Mouse (Mus musculus): Measurements from ENCODE around the gene Srcap.
"Not testable (repeated sequence)": the region's sequence is repeated elsewhere in the genome, so short reads cannot be mapped to it uniquely, and the experiment has no call there.

Gene Srcap

DNA sequence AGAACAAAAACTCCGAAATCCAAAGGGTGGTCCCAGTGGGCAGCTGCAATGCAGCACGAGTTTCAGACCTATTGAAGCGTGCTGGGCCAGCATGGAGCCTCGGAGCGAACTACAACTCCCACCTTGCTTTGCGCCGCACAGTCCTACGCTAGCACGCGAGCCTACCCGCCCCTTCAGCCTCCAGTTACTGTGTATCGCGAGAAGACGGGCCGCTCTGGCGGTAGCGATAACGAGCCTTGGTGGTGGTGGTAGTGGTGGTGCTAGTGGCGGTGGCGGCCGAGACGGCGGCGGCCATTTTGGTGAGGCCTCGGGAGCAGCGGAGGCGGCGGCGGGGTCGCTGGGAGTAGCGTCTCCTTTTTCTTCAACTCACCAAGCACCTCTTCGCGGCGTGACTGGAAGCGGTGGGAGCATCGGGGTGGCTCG lies at the start of gene Srcap:
Srcap (plus strand) TSS at position 176 of the 423 bp plus-strand sequence.
- peak; percentile 96 for DNase-seq

DNA sequence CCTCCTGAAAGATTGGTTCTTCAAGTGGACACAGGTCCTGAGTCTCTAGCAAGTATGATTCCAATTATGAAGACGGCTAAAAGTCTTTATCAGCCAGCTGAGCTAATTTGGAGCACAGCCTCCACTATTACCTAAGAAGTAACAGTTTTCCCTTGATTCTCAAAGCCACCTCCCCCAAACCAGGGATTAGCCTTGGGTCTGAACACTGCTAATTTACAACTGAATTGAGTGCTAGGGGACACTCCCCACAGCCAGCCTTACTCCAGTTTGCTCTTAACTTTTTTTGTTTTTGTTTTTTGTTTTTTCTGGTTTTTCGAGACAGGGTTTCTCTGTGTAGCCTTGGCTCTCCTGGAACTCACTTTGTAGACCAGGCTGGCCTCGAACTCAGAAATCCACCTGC lies 46.6 kb upstream of the Srcap start:
- DNase-seq, result no peak

DNA sequence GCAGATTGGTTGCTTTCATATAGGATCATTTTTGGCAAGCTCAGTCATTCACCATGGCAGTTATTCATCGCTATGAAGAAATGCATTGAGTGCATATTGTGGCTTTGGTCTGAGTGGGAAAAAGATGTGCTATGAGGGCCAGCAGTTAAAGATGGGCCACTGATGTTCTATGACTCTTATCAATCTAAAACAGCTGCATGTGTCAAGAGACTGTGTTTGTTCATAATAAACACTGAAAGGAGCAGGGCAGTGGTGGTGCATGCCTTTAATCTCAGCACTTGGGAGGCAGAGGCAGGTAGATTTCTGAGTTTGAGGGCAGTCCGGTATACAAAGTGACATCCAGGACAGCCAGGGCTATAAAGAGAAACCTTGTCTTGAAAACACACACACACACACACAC lies 46.1 kb upstream of the Srcap start:
- not testable (repeated sequence) for DNase-seq

DNA sequence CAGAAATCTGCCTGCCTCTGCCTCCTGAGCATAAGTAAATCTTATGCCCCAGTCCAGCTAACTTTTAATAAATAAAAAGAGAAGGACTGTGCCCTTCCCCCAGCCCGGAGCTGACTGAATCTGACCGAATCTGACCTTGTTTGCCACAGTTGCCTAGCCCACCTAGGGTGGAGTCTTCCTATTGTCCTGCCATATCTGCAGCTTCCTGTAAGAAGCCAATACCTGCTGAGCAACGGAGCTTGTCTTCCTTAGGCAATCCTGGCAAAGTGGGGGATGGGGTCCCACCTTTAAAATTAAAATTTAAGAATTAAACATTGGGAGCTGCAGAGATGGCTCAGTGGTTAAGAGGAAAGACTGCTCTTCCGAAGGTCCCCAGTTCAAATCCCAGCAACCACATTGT lies 45.2 kb upstream of the Srcap start:
- DNase-seq, result no peak

DNA sequence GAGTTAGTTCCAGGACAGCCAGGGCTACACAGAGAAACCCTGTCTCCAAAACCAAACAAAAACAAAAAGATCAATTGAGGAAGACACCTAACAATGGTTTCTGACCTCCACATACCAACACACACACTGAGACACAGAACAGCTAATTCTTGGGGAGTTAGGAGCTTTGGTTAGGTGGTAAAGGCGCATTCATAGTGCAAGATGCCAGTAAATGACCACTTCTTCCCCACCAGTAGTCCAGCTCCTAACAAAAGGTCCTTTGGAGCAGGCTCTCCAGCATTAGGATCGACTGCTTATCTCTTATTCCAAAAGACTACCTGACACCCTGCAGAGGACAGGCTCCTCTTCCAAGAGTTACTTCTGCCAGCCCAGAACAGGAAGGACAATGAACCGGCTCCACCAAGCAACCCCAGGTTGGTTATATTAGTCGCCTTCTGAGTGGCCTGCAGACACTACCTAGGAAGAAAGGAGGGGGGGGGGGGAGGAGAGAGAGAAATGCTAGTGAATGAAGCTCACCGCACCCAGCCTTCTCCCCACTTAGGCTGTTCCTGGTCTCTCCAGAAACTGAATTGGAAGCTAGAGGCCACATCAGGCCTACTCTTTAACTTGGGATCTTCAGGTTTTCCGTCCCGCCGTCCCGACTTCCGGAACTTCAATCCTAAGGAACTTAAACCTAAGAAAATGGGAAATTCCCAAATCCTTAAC lies 41.6 kb upstream of the Srcap start:
- peak; percentile 31 for DNase-seq

DNA sequence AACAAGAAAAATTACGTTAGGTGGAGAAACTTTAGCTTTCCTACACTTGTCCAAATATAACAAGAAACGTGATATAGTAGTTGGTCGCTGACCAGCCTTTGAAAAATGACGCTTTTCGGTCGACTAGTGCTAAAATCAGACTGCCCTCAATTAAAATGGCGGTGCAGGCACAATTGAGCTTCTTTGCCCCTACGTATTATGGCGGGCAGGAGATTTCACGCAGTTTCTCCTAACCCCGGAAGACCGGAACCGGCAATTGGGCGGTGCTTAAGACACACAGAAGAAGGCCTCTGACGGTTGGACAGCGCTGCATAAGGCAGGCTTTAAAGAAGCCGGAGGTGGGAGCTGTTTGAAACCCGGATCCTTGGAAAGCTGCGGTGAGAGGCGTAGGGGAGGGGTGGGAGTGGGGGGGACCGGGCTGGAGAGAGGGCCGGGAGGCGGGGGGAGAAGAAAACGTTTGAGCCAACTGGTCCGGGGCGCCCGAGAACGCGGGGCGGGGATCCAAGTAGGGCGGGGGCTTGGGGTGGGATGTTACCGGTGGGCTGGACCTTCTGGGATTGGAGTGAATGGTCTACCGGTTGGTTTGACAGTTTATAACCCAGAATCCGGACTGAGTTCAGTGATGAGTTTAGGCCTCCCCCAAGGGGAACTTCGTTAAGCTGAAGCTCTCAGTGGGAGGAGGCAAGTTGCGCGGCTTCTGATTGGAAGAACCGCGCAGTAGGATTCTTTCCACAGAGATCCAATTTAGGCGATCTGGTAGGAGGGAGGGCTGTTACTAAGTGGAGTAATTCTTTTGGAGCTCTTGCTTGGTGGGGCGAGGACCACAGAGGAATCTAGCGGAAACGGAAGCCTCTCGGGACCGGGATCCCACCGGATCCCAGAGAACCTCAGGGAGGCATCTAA lies 40.8 kb upstream of the Srcap start:
- peak; percentile 87 for DNase-seq

DNA sequence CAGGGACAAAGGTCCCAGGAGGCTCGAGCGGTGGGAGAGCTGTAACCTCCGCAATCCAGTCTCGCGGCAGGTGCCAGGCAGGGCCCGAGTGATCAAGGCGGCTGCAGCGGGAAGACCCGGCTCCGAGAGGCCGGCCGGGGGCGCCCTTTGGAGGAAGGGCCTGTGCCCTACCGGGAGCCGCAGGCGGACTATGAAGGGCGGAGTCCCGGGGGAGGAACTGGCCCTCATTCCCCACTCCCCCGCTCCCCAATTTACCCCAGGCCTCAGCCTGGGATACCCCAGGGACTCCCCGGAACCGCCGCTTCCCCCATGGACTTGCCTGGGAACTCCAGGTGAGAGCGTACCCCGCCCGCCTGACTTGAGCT lies 40.2 kb upstream of the Srcap start:
- DNase-seq, result peak; percentile 58

DNA sequence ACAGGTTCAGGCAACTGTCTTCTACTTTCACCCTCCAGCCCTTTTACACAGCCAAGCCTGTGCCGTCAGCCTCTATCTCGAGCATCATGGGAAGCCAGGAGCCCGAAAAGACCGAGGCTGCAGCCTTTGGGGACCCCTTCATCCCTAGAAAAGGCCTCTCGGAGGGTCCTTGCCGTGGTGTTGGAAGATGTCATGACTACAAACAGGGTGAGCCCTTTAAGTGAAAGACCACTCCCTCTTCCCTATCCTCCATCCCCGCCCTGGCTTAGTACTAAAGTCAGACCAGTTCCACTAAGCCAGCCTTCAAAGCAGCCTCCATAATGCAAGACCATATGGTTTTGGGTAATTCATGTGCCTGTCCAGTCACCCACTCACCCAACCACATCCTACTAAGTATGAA lies 39.7 kb upstream of the Srcap start:
- DNase-seq, result no peak

DNA sequence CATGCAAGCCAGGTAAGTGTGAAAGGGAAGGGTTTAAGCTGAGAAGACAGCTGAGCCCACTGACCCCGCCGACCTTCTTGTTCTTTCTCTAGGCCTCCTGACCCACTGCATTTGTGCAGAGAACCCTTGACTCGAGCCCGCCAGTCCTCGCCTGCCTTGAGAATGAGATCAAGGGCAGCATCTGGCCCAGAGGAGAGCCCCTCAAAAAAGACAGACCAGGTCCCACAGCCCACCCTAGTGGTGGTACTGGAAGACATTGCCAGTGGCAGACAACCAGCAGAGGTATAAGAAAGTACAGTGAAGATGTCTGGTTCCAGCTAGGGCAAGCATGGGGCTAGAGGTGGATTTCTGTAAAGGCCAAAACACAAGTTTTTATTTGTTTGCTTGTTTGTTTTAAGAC lies 38.1 kb upstream of the Srcap start:
- DNase-seq, result no peak

DNA sequence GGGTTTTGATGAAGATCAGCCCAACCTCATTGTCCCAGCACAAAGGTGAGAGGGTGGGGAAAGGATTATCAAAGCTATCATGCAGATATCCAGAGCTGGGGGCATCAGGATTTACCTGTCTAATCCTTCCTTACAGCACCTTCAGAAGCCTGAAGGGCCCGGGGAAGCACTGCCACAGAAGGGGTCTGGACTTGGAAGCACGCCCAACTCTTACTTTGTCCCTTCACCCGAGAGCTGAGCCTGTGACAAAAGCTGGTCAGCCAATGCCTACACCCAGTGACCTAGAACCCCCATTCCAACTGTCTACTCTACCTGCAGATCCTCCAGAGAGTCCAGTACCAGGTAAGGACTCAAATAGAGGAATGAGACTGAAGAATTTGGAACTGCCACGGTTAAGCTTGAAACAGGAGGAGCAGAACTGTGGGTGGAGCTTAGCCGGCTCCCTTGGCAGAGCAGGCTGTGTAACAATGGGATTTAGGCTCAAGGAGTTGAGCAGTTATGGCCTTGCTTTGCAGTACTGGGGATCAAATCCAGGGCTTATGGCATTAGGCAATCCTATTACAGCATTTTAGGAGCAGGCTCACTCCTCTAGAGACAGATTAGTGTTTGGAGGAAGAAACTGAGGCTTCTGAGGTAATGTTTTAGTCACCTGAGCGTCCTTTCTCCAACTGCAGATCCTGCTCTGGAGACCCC lies 37.3 kb upstream of the Srcap start:
- DNase-seq, result no peak

DNA sequence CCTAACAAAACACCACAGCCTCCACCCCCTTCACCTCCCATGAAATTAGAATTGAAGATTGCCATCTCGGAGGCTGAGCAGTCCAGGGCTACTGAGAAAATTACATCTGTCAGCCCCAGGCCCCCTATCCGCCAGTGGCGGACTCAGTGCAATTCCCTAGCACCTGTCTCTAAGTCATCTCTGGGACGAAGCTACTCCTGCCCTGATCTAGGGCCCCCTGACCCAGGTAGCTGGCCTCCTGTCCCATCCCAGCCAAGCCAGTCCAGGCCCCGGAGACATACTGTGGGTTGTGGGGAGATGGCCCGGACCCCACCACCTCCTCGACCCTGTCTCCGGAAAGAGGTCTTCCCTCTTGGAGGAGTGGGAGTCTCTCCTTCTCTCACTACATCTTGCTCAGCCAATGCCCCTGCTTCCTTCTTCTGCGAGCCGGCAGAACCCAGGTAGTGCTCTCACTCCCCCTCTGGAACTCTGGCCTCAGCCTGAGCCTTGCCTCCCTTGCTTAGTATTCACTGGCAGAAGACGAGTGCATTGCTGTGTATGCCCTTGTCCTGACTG lies 36.5 kb upstream of the Srcap start:
- peak; percentile 32 for DNase-seq

DNA sequence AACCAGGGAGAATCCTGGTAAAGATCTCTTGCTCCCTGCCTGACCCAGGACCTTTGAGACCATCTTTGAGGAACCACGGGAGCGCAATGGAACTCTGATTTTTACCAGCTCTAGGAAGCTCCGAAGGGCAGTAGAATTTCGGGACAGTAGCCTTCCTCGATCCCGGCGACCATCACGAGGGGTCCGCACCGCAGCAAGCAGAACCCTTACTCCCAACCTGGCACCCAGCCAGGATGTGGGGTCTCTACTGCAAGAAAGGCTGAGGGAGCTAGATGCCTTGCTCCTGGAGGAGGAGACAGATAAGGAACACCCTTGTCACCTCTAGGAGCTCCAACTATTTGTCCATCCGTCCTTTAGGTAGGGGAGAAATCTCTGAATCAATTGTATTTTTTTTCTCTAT lies 35.4 kb upstream of the Srcap start:
- peak; percentile 61 for DNase-seq

DNA sequence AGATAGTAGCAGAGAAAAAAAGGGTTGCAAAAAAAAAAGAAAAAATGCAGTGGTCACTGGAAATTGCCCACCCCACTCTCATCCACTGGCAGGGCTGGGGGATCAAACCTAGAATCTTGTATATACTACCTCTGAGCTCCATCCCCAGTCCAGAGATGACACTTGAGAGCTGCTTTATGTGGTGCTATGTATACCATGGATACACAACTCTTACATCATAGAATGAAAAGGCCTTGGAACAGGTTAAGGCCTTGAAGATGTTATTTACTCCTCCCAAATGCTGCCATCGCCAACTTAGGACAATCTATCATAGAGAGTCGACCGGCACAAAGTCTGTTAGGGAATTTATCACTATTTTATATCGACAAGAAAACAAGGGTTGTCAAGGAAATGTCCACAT lies 34.9 kb upstream of the Srcap start:
- no peak for DNase-seq

DNA sequence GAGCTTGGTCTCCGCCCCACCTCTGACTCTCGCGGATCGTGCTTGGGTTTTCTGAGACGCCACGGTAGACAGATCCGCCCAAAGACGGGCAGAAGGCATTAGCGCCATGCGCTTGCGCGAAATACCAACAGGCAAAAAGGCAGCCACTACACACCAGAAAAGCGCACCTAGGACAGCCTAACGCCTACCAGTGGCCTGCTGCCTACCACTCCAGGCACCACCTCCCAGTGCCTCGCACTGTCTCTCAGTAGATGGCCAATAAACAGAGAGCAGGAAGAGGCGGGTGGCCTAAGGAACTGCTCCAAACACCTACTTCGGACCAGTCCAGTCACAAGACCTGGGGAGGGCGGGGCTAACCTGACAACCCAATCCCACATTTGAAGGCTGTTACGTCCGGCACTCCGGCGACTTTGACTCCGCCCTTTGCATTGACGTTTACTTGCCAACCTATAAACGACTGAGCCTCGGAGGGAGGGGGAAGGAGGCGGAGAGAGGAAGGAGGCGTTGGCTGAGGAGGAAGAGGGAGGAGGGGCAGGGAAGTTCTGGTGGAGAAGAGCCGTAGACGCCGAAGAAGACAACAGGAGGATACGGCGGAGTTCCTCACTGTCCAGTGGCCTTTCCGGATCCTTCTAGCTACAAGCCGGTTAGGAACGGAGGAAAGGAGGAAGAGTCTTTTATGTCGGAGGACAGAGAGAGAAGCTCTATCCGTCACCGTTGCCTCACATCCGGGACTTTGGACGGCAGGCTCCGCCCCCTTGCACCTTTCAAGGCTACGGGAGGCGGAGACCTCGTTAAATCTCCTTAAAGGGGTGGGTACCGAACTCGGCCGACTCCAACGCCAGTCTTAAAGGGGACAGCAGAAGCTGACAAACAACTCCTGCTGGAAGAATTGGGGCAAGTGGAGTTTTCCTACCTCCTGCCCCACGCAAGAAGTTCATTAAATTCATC lies 33.8 kb upstream of the Srcap start:
- peak; percentile 99 for DNase-seq

DNA sequence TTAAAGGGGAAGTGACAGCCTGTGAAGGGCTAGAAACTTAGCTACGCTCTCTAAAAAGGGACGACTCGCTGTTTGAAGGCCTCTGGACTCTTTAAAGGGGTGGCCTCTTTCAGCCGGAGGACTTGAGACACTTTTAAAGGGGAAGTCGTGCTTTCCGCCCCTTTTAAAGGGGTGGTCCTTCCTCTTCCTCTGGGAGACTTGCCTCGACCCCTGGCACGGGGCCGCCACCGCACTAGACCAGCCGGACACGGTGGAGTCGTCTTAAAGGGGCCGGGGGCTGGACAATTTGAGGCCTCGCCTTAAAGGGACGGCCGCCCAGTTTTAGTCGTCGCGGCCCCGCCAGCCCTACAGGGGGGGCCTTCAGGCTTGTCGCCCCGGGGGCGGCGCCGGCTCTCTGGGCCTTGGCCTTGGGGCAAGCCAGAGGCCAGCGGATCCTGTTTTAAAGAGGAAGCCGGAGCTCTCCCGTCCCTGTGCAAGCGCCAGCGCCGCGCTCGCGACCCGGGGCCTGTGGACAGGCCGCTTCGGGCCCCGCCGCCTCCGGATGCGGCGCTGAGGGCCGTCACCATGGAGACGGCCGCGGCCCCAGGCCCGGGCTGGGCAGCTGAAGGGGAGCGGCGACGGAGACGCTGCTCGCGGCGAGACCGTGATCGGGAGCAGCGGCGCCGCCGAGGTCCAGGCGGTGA lies 33.0 kb upstream of the Srcap start, which contains the start of gene Fbrs:
Fbrs (plus strand) TSS at position 565 of the 683 bp plus-strand sequence.
- DNase-seq, result peak; percentile 94

DNA sequence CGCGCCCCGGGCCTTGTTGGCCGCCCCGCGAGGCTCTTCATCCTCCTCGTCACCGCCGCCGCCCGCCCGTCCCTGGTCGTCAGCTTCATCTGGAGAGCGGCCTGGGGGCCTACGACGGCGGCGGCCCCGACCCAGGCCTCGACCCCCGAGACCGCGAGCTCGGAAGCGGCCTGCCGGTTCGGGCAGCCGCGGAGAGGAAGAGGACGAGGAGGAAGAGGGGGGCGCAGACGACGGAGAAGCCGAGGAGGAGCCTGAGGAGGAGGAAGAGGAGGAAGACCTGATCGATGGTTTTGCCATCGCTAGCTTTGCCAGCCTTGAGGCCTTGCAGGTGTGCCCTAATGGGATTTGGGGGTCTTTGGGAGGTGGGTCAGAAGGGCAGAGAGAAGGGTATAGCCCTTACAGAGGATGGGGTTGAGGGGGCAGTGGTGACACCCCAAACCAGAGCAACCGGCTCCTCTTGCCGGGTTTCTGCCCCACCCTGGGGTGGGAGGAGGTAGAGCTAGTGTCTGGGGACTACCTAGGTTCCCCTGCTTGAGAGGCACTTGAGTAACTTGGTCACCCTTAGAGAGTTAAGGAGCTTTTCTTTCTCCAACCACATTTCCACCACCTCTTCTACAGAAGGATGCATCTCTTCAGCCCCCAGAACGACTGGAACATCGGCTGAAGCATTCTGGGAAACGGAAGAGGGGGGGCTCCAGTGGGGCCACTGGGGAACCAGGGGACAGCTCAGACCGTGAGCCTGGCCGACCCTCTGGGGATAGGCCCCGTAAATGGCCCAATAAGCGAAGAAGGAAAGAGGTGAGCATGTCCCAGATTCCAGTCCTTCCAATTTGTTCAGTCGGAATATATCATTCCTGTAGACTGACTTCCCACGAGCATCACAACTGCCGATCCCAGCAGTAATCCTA lies 32.2 kb upstream of the Srcap start:
- DNase-seq, result peak; percentile 41

DNA sequence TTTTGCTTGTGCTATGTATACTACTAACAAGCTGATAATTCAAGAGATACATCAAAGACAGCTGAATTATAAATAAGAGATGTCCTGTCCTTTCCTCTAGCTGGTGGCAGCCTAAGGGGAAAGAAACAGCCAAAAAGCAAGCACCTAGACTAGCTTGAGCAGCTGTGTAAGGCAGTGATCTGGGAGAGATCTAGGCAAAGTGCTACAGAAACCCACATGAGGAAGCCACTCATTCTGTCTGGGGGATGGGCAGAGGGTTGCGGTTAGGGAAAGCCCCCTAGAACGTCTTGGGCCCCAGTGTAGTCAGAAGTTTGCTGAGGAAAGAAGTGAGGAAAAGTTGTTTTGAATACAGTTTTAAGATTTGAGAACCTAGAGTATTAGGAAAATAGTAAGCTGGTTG lies 31.5 kb upstream of the Srcap start:
- DNase-seq, result no peak

DNA sequence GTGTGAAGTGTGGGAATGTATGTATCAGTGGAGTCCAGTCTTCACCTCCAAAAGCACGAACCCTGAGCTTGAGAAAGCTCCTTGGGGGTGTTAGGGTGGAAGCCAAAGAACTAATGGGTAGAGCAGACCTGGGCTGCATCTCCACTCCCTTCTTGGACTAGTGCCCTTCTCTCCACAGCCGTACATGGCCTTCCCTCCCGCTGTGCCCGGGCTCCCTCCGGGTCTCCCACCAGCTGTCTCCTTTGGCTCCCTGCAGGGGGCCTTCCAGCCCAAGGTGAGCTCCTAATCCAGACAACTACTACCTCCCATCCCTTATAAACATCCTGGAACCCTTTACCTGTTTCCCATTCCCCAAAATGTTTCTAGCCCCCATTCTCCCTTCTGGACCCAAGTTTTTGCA lies 26.4 kb upstream of the Srcap start:
- DNase-seq, result peak; percentile 55

DNA sequence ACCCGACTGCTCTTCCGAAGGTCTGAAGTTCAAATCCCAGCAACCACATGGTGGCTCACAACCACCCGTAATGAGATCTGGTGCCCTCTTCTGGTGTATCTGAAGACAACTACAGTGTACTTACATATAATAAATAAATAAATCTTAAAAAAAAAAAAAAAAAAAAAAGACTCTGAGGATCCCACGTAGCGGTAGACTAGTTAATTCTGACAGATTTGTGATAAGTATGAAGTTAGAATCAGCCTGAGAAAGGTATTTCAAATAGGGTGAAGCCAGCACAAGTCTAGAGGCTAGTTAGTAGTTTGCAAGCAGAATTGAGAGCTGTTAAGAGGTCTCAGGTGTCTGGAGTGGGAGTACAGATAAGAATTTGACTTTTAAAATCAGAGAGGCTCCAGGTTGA lies 23.4 kb upstream of the Srcap start:
- DNase-seq, result not testable (repeated sequence)

DNA sequence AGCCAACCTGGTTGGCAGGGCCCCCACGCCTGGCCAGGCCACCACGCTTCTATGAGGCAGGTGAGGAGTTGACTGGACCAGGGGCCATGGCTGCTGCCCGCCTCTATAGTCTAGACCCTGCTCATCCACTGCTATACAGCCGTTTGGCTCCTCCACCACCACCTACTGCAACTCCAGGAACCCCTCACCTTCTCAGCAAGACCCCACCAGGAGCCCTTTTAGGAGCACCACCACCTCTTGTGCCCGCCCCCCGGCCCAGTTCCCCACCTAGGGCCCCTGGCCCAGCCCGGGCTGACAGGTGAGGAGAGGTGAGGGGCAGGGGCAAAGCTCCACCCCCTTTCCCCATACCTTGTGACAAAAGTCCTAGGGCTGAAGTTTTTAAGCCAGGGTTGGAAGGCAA lies 21.8 kb upstream of the Srcap start:
- DNase-seq, result no peak

Data from cerebellum, adult 11 months (tissue).